Mouse (Mus musculus) olfactory bulb, adult 2 months (tissue): ENCODE results near the gene Cat.
A peak's percentile ranks its signal among the peaks of the same experiment; 100 is the strongest.

Source experiments
- CTCF ChIP-seq: fragments of 200-500 bp; IDR thresholded peaks from 2 replicates; pipeline ENCODE4 v1.5.1; 2012; ENCODE audit warnings: low read depth, mild to moderate bottlenecking, low read length, moderate library complexity; ENCODE audit not compliant: insufficient read depth
- POLR2A ChIP-seq: fragments of 200-500 bp; IDR thresholded peaks from 2 replicates; pipeline ENCODE4 v1.6.1; 2012; ENCODE audit warnings: mild to moderate bottlenecking, low read depth, low read length, moderate library complexity; ENCODE audit not compliant: insufficient read depth

DNA sequence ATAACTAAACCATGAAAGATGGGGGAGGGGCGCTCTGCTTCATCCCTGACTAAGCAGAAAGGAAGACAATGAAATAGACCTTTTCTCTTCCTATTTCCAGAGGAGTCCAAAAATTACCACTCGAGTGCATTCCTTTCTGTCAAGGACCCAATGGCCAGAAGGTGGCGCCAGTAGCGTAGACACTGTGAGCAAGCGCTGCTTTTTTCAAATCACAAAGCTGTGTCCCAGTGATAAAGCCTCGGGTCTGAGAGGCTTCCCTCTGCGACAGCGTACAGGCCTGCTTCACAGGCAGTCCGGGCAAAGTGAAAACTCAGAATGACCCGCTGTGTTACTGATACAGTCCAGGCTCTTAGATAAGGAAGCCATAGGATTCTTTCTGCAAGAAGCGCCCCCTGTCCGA, 45.2 kb downstream of the Cat start:
- TF ChIP-seq CTCF: peak; percentile 28; the same call in 1 of the 2 replicates
- TF ChIP-seq POLR2A: no peak
